Mouse (Mus musculus) layer of hippocampus, adult 8-10 months (tissue): ENCODE results near the gene Klhl3. TPM values are rescaled to one million over a fixed set of nuclear protein-coding genes. Genes with fewer than 3 reads are reported as not detected.

ENCODE experiments used
- DNase-seq, 2 experiments: peaks; one replicate each; pipeline ENCODE4 v3.0.0; 2022; ENCODE audit warnings: low spot score in 2 of 2
- total RNA-seq, 4 experiments: library from RNA; stranded (reverse); gene quantifications; 2 replicates each; pipeline ENCODE4 v1.2.4; 2022

Klhl3 gene
- total RNA-seq, 4 experiments from 2014 or later = 33.8 to 50.3 (median 42.2) TPM

GRCm38 (mm10) chr13:58126126-58126525, 12.7 kb upstream of the Klhl3 start:
- peak in 1 of 2 experiments; percentile 19 for DNase-seq

- DNase-seq = no peak
Observed at GRCm38 (mm10) chr13:58124989-58125388, 11.6 kb upstream of the Klhl3 start.

- DNase-seq = no peak
Observed at GRCm38 (mm10) chr13:58124278-58124677, 10.9 kb upstream of the Klhl3 start.

GRCm38 (mm10) chr13:58123381-58123780, 10.0 kb upstream of the Klhl3 start:
- DNase-seq = no peak

GRCm38 (mm10) chr13:58122786-58123297, 9.4 kb upstream of the Klhl3 start:
- no peak for DNase-seq

GRCm38 (mm10) chr13:58117318-58118017, 4.1 kb upstream of the Klhl3 start:
- DNase-seq = no peak

- no peak for DNase-seq
Observed at GRCm38 (mm10) chr13:58116801-58117200, 3.4 kb upstream of the Klhl3 start.

GRCm38 (mm10) chr13:58115227-58115626, 1.8 kb upstream of the Klhl3 start:
- DNase-seq = no peak

GRCm38 (mm10) chr13:58112601-58113041, 771 bp downstream of the Klhl3 start:
- peak in 1 of 2 experiments; percentile 16 for DNase-seq

- peak in 1 of 2 experiments; percentile 36 for DNase-seq
Observed at GRCm38 (mm10) chr13:58112191-58112590, 1.2 kb downstream of the Klhl3 start.

GRCm38 (mm10) chr13:58111306-58111705, 2.1 kb downstream of the Klhl3 start:
- peak in 1 of 2 experiments; percentile 19 for DNase-seq

GRCm38 (mm10) chr13:58090643-58091042, 22.7 kb downstream of the Klhl3 start:
- DNase-seq = peak; percentile 57 to 62

- DNase-seq = no peak
Observed at GRCm38 (mm10) chr13:58084396-58084795, 29.0 kb downstream of the Klhl3 start.

GRCm38 (mm10) chr13:58083521-58083920, 29.9 kb downstream of the Klhl3 start:
- DNase-seq = no peak

- DNase-seq = no peak
Observed at GRCm38 (mm10) chr13:58083048-58083447, 30.3 kb downstream of the Klhl3 start.

GRCm38 (mm10) chr13:58078361-58078760, 35.0 kb downstream of the Klhl3 start:
- DNase-seq = no peak

GRCm38 (mm10) chr13:58074881-58075280, 38.5 kb downstream of the Klhl3 start:
- no peak for DNase-seq

- peak; percentile 42 to 78 for DNase-seq
Observed at GRCm38 (mm10) chr13:58074466-58074865, 38.9 kb downstream of the Klhl3 start.

GRCm38 (mm10) chr13:58073254-58073882, 40.0 kb downstream of the Klhl3 start:
- DNase-seq = no peak

- DNase-seq = no peak
Observed at GRCm38 (mm10) chr13:58071209-58071608, 42.2 kb downstream of the Klhl3 start.

- DNase-seq = no peak
Observed at GRCm38 (mm10) chr13:58070504-58070903, 42.9 kb downstream of the Klhl3 start.

- DNase-seq = peak; percentile 77 to 84
Observed at GRCm38 (mm10) chr13:58068421-58069209, 44.8 kb downstream of the Klhl3 start.
